Mouse (Mus musculus) layer of hippocampus, adult 9-10 months (tissue): ENCODE measurements around the gene Zscan18.
"Not testable (repeated sequence)": the region's sequence is repeated elsewhere in the genome, so short reads cannot be mapped to it uniquely, and the experiment has no call there.

Experiments used
- DNase-seq: peaks from one replicate; pipeline ENCODE4 v3.0.0; 2022; ENCODE audit warnings: low spot score

Gene Zscan18

DNA sequence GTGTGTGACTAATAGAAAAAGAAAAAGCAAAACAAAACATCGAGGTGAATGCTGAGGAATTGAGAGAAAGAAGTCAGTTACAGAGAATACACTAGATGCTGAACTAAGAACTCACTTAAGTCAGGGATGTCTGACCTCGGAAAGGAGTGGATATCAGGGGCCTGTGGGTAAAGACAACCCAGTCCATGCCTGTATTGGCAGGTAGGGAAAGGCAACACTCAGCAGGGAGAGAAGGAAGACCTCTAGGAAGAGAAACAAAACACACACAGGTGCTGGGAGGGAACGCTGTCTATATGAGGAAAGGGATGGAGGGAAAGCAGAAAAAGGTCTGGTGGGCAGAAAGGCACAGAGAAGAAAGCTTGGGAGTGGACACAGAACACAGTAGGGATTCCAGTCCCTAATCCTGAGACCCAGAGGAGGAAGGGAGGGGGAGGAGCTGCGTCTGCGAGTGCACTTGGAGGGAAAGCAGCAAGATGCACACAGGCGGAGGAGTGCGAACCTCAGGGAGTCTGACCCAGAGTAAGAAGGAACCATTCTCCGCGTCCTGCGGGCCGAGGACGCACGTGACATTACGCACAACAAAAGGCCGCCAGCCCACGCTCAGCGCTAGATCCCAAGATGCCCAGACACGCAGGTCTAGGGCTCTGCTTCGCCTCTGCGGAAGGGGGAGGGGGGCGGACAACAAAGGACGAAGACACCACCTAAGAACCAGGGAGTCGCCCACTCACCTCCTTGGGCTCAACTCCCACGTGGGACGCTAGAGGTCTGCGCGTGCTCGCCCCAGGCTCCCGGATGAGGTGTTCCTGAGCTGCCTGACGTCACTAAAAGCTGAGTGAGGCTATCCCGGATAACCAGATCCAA lies at the start of gene Zscan18:
Gene Zscan18, minus strand, starts transcription at position 770 of the 861 bp plus-strand sequence.
- DNase-seq: peak; percentile 54

- DNase-seq: no peak
These were observed 32.3 kb upstream of the Zscan18 start for GRCm38 (mm10) chr7:12835779-12836178.

- no peak for DNase-seq
These were observed 31.8 kb upstream of the Zscan18 start for GRCm38 (mm10) chr7:12835193-12835671.

GRCm38 (mm10) chr7:12834162-12835120 lies 31.0 kb upstream of the Zscan18 start, which contains the start of gene Zfp110:
Gene Zfp110 (plus strand): TSS chr7:12834761.
- DNase-seq: peak; percentile 78

DNA sequence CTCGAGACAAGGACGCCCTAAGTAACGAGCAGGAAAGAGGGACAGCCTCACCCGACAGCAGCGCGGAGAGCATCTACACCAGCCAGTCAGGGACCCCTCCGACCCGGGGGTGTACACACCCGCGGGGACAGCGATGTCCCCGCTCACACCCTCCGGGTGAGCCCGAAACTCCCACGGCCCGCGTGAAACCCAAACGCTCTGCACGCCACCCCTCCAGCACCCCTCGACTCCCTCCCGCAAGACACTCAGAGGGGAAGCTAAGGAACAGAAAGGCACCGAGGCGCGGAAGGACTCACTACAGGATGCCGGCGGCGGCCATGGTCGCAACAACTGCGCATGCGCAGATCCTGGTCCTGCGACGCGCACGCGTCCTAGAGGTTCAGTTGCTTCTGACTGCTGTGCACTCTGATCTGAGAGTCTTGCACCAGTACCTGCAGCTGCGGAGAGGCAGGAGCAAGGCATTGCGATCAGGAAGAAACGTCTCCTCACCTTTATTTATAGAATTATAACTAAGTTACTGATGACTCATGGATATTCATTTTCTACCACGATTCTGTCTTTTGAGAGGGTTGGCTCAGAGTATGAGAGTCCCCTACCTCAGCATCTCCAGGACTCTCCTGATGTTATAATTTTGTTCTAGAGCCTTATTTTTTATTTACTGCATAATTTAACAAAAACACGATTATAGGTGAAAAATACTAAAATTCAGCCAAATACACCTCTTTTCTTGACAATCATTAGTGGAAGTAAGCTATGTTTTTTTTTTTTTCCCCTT lies 15.3 kb upstream of the Zscan18 start, which contains the start of gene Zfp329:
Gene Zfp329, minus strand, starts transcription at position 338 of the 775 bp plus-strand sequence.
- DNase-seq: peak; percentile 83

- DNase-seq: no peak
These were observed 12.1 kb upstream of the Zscan18 start for GRCm38 (mm10) chr7:12815566-12815965.

GRCm38 (mm10) chr7:12803727-12804071 lies 264 bp upstream of the Zscan18 start:
- no peak for DNase-seq

GRCm38 (mm10) chr7:12799554-12799953 lies 3.9 kb downstream of the Zscan18 start:
- no peak for DNase-seq

DNA sequence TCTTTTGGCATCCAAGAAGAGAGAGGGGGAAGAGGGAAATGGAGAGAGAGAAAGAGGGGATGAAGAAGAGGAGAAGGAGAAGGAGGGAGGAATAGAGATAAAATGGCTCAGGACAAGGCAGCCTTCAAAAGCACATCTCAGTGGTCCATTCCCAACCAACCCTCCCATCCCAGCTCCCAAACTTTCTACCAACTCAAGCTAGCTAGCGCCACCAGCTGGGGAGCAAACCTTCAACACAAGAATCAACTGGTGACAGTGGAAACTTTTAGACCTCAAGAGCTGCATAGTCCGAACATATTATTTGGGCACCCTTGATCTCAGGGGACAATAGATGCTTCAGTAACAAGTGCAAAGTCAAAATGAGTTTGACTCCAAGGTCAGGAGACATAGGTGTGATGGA lies 5.5 kb downstream of the Zscan18 start:
- no peak for DNase-seq

DNA sequence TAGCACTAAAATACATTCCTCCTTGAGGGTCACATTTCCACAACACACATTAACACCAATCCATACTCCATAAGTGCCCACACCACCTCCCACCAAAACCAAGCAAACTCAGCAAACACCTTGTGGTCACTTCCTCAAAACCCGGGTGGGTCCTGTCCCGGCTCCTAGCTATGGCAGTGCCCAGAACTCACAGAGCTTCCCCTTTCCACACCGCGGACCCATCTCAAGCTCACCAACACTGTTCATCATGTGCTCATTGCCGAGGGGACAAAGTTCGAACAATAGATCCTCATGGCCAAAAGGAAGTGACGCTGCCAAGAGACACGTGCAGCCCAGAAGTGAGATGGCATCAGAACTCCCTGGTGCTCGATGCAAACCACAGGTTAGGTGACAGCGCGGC lies 10.8 kb downstream of the Zscan18 start:
- not testable (repeated sequence) for DNase-seq

DNA sequence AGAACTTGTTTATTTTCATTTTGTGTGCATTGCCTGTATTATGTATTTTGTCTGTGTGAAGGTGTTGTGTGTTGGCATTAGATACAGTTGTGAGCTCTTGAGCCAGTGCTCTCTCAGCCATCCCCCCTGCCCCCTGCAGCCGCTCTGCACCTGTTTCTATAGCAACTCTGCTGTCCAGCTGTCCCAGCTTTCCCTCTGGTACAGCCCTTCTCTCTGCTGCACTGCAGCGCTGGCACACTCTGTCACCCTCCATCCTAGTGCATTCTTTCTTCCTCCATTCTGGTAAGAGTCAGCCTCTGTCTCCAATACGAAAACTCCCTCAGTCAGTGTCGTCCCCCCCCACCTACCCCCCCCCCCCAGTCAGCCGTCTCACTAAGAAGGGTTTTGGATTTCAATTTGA lies 15.4 kb downstream of the Zscan18 start:
- no peak for DNase-seq

DNA sequence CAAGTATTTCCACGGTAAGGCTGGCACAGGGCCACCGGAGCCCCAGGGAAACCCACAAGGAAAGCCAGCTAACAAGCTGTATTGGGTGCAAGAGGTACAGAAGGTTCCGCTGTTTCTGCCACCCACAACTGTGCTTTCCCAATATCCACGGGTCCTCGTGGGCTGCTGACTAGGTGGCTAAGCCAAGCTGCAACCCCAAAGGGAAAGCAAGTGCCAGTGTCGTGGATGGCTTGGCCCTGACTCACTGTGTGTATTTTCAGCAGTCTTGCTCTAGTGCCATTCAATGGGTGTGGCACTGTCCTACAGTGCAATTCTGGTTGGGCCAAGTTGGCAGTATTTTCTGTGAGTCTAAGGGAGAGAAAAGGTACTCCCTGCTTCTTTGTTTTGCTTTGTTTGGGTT lies 16.1 kb downstream of the Zscan18 start:
- no peak for DNase-seq

DNA sequence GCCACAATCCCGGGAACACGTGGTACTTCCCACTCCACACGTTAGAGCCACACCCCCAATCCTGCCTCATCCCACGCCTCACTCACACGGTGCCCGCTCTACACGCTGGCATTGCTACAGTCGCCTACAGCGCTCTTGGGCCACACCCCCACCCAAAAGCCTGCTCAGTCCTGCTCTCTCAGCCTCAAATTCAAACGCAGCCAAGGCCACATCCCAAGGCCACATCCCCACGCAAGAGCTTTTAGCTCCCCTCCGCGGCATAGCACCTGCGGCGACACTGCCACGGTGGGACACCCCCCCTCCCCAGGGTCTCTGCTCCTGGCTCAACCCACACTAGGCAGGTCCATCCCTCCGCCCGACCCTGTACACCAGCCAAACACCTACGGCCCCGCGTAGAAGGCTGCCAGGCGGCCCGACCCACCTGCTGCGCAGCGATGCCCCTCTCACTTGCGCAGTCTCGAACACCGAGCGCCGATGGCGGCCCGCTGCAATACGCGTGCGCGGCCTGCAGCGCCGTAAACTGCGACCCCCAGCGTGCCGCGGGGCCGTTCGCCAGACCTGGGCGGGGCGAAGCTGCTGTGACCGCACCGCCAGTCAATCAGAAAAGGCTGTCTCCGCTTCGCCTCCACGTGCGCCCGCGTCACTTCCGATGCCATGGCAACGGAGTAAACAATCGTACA lies 23.1 kb downstream of the Zscan18 start:
- DNase-seq: no peak

GRCm38 (mm10) chr7:12779782-12780150 lies 23.7 kb downstream of the Zscan18 start:
- DNase-seq: no peak

GRCm38 (mm10) chr7:12779141-12779540 lies 24.3 kb downstream of the Zscan18 start:
- DNase-seq: no peak

GRCm38 (mm10) chr7:12774606-12775005 lies 28.8 kb downstream of the Zscan18 start:
- DNase-seq: peak; percentile 32

DNA sequence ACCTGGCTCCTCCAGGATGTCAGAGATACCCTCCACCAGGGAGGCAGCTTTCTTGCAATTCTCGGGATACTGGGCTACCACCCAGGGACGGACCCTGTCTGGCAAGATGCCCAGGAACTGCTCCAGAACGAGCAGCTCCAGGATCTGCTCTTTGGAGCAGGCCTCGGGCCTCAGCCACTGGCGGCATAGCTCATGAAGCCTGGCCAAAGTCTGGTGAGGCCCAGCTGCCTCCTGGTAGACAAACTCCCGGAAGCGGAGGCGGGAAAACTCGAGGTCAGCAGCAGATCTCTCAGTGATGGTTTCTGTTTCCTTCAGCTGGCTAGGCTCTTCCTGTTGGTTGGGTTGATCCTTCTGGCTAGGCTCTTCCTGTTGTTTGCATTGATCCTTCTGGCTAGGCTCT lies 29.3 kb downstream of the Zscan18 start:
- DNase-seq: no peak

GRCm38 (mm10) chr7:12749431-12750198 lies 53.8 kb downstream of the Zscan18 start:
- DNase-seq: no peak

GRCm38 (mm10) chr7:12734904-12735303 lies 68.5 kb downstream of the Zscan18 start, which contains the start of gene Vmn2r56:
Gene Vmn2r56 (minus strand): TSS chr7:12735004.
- DNase-seq: no peak
